Mouse (Mus musculus) left cerebral cortex, adult 9 months (tissue): ENCODE measurements at regions not wholly inside any gene's neighbourhood (a gene's known extent, or its start where the extent isn't known, plus 50 kb on each side); places are given as distances from the start of the nearest gene placed in this dataset.

Experiments used
- DNase-seq, 2 experiments: peaks; one replicate each; pipeline ENCODE4 v3.0.0; 2022; ENCODE audit warnings: low spot score in 2 of 2

GRCm38 (mm10) chr10:23052480-23053378, 232.8 kb upstream of the Tcf21 start:
- no peak for DNase-seq

GRCm38 (mm10) chr10:23044466-23044865, 224.5 kb upstream of the Tcf21 start:
- no peak for DNase-seq

GRCm38 (mm10) chr10:23031491-23032126, 211.6 kb upstream of the Tcf21 start:
- no peak for DNase-seq

DNA sequence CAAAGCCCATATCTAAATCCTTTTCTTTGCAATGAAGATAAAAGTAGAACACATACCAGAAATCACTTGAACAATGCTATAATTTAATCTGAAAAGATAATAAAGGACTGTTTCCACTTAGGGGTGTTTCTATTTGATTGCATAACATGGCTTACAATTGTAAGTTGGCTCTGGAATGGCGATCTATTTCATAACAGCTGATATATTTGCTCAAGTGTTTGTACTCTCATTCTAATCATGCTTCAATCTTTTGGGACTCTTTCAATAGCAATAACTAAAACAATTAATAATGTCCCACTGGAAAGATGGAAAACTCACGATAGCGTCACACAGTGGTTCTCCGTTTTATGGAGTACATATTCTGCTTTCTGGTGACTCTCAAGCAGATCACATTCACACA, 208.0 kb upstream of the Tcf21 start:
- DNase-seq: no peak

DNA sequence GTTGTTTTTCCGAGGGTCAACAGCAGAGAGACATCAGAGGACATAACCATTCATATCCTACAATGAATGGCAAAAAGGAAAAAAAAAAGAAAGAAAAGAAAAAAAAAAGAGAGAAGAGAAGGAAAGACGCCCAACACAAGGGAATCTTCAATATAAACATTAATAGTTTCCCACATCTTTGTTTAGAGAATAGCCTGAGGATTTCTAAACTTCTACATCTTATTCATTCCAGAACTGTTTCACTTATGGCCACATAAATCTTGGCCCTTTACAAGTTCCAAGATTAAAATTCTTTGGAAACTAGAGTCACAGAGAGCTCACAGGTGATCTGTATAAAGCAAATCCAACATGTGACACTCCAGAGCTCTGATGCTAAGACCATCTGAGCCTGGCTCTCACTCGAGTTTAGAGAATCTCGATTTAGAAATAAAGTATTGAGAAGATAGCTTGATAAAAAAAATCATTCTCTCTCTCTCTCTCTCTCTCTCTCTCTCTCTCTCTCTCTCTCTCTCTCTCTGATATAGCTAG, 197.2 kb upstream of the Tcf21 start:
- no peak for DNase-seq

DNA sequence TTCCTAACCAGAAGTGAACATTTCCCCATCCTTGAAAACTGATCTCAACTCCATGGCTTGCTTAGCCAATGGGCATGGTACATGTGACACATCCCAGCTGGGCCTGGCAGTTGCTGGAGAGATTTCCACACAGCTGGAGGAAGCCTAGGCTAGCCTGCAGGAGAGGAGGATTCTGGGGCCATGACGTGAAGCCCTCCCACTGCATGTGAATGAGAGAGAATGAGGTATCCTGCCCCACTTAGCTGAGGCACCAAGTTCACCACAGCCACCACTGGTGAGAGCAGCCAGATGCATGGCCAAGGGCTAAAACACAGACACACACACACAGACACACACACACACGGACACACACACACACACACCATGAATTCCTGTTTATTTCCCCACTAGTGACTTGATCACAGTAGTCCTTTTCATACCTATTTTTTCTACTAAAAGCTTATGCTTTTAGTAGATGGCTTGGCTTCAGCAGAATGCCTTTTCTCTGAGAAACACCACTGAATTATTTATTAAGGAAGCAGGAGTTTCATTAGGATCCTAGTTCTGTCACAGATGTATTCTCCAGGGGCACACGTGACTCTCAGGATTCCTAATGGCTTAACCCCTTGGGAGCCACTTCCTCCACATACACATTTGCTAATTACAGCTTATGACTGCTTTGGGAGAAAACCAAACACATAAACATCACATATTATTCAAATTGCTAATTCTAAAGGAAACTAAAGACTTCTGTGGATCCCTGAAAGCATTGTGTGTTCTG, 196.1 kb upstream of the Tcf21 start:
- no peak for DNase-seq

DNA sequence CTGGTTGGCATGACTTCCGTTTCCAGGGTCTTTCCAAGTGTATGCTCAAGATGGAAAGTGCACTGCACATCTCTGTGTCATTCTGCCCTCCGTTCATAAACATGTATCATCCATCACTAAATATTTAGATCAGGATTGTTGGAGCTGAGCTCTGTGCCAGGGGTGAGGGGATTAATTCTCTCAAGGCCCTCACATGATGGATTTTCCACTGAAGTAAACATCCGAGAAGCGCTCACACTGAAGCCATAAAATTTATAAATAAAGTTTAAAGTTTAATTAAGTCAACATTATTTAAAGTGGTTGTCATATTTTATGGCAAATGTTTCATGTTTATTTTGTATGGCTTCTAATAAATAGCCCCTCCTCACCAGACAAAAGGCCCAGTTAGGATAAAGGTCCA, 190.7 kb upstream of the Tcf21 start:
- no peak for DNase-seq

- DNase-seq: no peak
Measured at GRCm38 (mm10) chr10:23010201-23010600, 190.2 kb upstream of the Tcf21 start.

- no peak for DNase-seq
Measured at GRCm38 (mm10) chr10:23004768-23005167, 184.8 kb upstream of the Tcf21 start.

DNA sequence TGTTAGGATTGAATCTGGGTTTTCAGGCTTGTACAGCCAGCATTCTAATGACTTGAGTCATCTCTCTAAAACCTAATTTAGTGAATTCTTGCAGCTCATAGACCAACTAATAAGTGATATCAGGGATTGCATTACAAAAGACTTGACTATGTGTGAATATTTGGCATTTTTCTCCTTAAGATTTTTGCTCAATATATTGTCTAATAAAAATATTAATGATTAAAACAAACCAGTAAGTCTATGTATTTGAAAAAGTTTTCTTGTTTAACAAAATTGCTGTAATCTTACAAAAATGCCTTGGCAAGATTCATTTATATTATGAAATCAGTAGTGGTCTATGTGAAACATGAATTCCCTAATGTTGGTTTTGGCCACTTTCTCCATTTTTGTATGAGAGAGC, 183.7 kb upstream of the Tcf21 start:
- DNase-seq: no peak

DNA sequence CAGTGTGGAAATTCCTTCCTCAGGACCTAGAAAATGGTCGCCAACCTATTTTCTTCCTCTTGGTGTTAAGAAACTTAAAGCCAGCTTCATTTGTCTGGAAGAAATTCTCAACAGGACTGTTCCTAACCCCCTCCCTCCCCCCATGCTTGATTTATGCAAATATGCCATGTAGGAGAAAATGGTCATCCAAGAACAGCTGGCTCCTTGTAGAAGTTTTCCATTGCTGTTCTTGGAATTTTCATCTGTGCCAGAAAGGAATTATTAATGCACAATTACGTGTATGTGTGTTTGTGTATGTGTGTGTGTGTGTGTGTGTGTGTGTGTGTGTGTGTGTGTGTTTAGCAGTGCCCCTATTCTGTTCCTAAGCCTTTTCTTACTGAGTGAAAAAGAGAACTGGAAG, 178.6 kb upstream of the Tcf21 start:
- no peak for DNase-seq

- DNase-seq: no peak
Measured at GRCm38 (mm10) chr10:22997571-22997970, 177.6 kb upstream of the Tcf21 start.

- DNase-seq: no peak
Measured at GRCm38 (mm10) chr10:22993158-22993557, 173.2 kb upstream of the Tcf21 start.

GRCm38 (mm10) chr10:22981798-22982197, 161.8 kb upstream of the Tcf21 start:
- DNase-seq: no peak

- no peak for DNase-seq
Measured at GRCm38 (mm10) chr10:22978442-22978841, 158.5 kb upstream of the Tcf21 start.

DNA sequence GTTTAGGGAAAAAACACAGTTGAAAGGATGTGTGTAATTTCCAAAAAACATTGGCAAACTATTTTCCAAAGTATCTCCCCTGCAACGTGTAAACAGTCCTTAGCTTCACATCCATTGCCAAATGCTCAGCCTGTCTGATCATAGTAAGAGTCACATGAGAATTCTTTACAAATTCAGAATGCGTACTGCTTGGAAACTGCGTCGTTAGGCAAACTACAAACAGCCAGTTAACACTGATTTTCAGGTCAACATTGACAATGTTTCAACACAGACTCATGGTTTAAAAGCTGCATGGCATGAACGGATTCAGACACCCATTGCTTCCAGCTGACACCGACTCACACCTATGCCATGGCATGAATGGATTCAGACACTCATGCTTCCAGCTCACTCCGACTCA, 137.0 kb upstream of the Tcf21 start:
- no peak for DNase-seq

DNA sequence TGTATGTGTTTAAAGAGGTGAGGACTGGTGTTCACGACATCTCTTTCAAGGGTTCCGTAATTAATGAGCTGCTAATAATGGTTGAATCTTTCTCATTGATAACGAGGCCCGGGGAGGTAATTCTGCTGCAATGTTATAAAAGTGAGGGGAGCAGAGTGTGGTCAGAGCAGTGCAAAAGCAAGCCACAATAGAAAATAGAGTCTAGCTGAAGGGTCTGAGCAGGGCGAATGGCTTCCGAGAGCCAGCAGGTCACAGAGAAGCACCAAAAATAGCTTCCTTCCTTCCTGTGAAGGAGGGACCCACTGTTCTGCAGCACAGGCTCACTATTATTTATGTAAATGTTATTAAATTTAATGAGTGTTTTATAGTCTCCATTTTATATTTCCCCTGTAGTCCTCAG, 133.3 kb upstream of the Tcf21 start:
- DNase-seq: no peak

GRCm38 (mm10) chr10:22944247-22944646, 124.3 kb upstream of the Tcf21 start:
- no peak for DNase-seq

- DNase-seq: no peak
Measured at GRCm38 (mm10) chr10:22927977-22928376, 108.0 kb upstream of the Tcf21 start.

DNA sequence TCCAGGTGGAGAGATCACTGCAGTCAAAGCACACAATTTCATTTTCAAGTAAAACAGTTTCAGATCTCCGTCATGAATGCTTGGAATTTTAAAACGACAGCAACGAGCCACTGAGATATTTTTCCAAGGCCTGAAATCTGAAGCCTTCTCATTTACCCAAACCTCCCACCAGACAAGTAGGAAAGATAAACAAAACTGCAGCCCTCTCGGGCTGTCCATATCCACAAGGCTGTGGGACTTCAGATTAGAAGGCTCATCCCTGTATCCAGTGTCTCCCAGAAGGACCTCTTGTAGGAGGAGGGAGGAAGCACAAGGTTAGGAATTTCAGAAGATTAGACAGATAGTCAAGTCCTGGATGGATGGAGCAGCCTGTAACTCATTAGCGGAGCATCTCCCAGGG, 106.1 kb upstream of the Tcf21 start:
- no peak for DNase-seq

DNA sequence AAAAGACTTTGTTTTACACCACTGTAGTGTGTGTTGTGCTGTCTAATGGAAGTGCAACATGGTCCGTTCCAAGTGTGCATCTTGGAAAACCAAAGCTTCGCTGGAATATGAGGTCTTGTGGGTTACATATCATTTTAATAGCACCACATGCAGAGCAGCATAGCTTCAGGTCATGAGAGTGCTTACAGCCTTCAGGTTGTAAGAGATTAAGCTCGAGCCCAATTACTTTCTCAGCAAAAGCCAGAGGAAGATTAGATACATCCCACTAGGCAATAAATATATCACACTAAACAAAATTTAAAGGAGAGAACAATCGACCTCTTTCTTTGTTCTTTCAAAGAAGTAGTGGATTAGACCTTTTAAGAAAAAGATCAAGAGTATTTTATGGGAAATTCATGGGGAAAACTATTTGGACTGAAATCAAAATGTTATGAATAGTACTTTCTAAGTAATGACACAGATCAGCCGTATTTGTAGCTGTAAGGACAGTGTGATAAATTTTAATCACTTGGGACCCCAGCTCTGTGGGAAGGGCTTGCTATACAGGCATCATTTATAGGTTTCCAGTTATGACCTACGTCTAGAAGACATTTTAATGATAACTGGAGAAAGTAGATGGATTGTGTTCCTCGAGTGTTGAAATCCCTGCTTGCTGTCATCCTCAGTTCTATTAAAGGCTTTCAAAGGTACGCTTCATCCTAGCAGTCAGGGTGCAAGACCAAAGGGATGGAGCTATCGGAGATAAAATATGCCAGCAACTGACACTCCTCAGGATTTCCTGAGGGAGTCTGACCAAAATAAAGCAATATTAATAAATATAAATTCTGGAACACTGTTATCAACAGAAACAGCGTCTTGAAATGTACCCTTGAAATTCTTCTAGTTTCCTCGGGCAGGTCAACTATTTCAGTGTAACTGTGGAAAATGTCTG, 101.3 kb upstream of the Tcf21 start:
- DNase-seq: no peak
